Mouse (Mus musculus) bone marrow, adult 2 months (tissue): ENCODE data around the gene Zfp184.

ENCODE experiments used
- CTCF ChIP-seq: fragments of 200-500 bp; IDR thresholded peaks from 2 replicates; pipeline ENCODE4 v1.5.1; 2011; ENCODE audit warnings: low read length, control low read depth; ENCODE audit not compliant: control insufficient read depth, insufficient read depth
- POLR2A ChIP-seq: fragments of 200-500 bp; IDR thresholded peaks from 2 replicates; pipeline ENCODE4 v1.6.1; 2011; ENCODE audit warnings: low read depth, mild to moderate bottlenecking, control low read depth, low read length, borderline replicate concordance; ENCODE audit not compliant: control insufficient read depth

GRCm38 (mm10) chr13:21944592-21944925 lies 335 bp upstream of the Zfp184 start:
- TF ChIP-seq POLR2A (no peak), CTCF (no peak)
